Mouse (Mus musculus): ENCODE measurements around the gene Prss57. TPM values are rescaled to one million over a fixed set of nuclear protein-coding genes. Genes with fewer than 3 reads are reported as not detected.

The Prss57 gene
- polyA plus RNA-seq, 1 experiment: 23.4 TPM

DNA sequence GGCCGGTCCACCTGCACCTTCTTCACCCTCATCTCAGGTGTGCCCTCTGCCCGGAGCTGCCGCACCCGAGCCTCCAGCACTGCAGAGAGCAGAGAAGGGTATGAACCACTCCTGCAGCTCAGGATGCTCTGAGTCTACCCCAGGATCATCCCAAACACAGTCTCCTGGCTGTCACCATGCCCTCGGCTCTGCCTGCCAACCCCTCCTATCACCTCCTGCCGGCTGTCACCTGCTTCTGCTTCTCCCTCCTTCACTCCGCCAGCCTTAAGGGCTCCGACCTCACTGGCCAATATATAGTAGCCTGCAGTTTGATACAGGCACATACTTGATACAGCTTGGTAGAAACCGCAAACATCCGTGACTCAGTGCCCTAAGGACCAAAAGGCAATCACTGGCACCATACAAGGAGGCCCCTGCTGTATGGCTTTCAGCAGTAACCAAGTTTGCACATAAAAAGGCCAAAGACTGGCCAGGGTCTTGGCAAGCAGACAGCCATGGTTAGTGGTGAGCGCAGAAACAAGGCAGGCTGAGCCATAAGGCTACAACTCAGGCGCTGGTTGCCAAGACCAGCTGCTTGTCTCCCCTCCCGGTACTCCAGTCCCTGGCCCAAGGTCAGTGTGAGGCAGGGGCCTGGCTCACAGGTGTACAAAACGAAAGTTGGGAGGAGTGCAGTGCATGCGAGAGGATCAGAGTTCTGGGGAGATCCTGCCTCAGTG, 47.0 kb downstream of the Prss57 start:
- H3K4me3 ChIP-seq (ENCODE audit: control insufficient read depth, insufficient read depth, low read length): no peak overlapping the region
- peaks cover 9% of the 10 kb centered on the region for H3K4me1 ChIP-seq (replicated peaks; ENCODE audit: control insufficient read depth, insufficient read depth, low read length)
- H3K36me3 ChIP-seq (ENCODE audit: control insufficient read depth, insufficient read depth, low read length): peaks cover 20% of the 10 kb centered on the region; the same call in 1 of the 2 replicates
- H3K27me3 ChIP-seq (ENCODE audit: control insufficient read depth, insufficient read depth, low read length): no peaks in the 10 kb centered on the region
- WGBS: 89% methylated on average over 15 of the region's 15 CpGs
- TF ChIP-seq CTCF (IDR thresholded peaks at IDR 0.05; ENCODE audit: borderline replicate concordance, control insufficient read depth, extremely low read depth, insufficient read depth, low read length, poor library complexity) (no peak), POLR2A (IDR thresholded peaks at IDR 0.05; ENCODE audit: control insufficient read depth, extremely low read depth, insufficient read depth, low read length, poor library complexity) (no peak)
- no peak for DNase-seq
- H3K27ac ChIP-seq (ENCODE audit: control insufficient read depth, insufficient read depth, low read length): no peak overlapping the region

DNA sequence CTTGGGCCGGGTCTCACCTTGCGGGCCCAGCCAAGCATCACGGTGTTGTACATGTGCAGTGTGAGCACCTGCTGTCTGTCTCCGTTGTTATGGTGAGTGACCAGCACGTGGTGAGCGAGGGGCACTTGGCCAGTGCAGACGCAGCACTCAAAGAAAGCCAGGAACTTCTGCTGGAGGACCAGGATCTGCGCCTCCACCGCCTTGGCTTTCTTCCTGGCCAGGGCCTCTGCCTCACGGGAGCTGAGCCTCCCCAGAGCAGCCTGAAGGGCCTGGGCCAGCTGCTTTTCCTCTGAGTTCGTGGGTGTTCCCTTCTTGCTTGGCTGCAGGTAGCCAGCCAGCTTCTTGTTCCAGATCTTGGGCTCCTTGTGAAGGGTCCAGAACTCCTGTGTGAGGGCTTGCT, 47.6 kb downstream of the Prss57 start:
- 95% methylated on average over 11 of the region's 11 CpGs for WGBS
- no peak overlapping the region for H3K27ac ChIP-seq (ENCODE audit: control insufficient read depth, insufficient read depth, low read length)
- no peak overlapping the region for H3K4me3 ChIP-seq (ENCODE audit: control insufficient read depth, insufficient read depth, low read length)
- no peaks in the 10 kb centered on the region for H3K27me3 ChIP-seq (ENCODE audit: control insufficient read depth, insufficient read depth, low read length)
- peaks cover 9% of the 10 kb centered on the region for H3K4me1 ChIP-seq (replicated peaks; ENCODE audit: control insufficient read depth, insufficient read depth, low read length)
- TF ChIP-seq POLR2A (IDR thresholded peaks at IDR 0.05; ENCODE audit: control insufficient read depth, extremely low read depth, insufficient read depth, low read length, poor library complexity): no peak
- TF ChIP-seq CTCF (IDR thresholded peaks at IDR 0.05; ENCODE audit: borderline replicate concordance, control insufficient read depth, extremely low read depth, insufficient read depth, low read length, poor library complexity): no peak
- peaks cover 20% of the 10 kb centered on the region; the same call in 1 of the 2 replicates for H3K36me3 ChIP-seq (ENCODE audit: control insufficient read depth, insufficient read depth, low read length)
- DNase-seq: no peak

DNA sequence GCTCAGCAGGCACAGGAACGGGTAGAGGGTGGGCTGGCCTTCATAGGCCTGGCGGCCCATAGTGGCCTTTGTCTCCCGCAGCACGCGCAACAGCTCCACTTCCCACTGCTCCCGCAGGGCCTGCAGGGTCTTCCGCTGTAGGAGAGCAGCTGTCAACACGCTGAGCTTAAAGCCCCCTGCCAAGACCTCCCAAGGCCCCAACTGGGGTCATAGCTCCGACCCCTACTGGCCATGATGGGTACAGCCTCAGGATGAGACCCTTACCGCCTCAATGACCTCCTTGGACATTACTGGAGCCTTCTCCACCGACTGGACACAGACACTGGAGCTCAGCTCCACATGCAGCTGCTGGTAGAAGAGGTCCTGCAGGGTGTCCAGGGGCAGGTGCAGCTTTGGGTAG, 49.9 kb downstream of the Prss57 start:
- Histone ChIP-seq H3K36me3 (ENCODE audit: control insufficient read depth, insufficient read depth, low read length) (peaks cover 38% of the 10 kb centered on the region), H3K27ac (ENCODE audit: control insufficient read depth, insufficient read depth, low read length) (no peak overlapping the region), H3K4me1 (replicated peaks; ENCODE audit: control insufficient read depth, insufficient read depth, low read length) (peaks cover 7% of the 10 kb centered on the region), H3K4me3 (ENCODE audit: control insufficient read depth, insufficient read depth, low read length) (no peak overlapping the region), H3K27me3 (ENCODE audit: control insufficient read depth, insufficient read depth, low read length) (no peaks in the 10 kb centered on the region)
- TF ChIP-seq CTCF (IDR thresholded peaks at IDR 0.05; ENCODE audit: borderline replicate concordance, control insufficient read depth, extremely low read depth, insufficient read depth, low read length, poor library complexity): peak; percentile 40; the same call in 1 of the 2 replicates
- TF ChIP-seq POLR2A (IDR thresholded peaks at IDR 0.05; ENCODE audit: control insufficient read depth, extremely low read depth, insufficient read depth, low read length, poor library complexity): no peak
- DNase-seq: no peak
- 95% methylated on average over 11 of the region's 11 CpGs for whole genome bisulfite sequencing

DNA sequence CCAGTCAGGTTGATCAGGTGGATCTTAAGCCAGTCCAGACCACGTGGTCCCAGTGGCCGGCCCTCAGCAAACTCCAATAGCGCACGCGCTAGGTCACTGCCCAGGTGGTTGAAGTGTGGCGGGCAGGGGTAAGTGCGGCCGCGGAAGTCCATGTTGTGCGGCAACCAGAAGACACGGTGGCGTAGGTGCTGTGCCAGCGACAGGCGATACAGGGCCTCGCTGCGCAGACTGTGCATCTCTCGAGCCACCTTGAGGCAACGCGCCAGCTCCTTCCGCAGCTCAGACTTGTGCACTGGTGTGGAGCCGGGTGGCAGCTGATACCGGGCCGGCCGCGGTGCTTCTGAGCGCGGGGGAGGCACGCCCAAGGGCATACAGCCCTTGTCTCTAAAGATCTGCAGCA, 51.5 kb downstream of the Prss57 start:
- Histone ChIP-seq H3K27ac (ENCODE audit: control insufficient read depth, insufficient read depth, low read length) (no peak overlapping the region), H3K4me1 (replicated peaks; ENCODE audit: control insufficient read depth, insufficient read depth, low read length) (no peaks in the 10 kb centered on the region)

DNA sequence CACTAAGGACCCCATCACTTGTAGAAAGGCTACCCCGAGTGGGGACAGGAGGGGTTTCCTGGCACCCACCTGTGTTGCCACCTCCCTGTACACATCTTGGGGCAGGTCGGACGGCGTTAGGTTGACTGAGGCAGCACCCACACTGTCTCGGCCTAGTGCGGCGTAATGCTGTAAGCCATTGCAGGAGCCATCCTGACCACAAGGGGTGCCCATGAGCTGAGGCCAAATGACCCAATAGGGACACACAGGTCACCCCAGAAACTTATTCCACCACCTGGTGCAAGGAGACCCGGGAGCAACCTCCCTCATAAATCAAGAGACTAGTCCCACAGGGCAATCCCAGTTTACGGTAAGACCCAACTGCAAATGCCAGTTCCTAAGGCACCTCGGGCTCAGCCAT, 52.5 kb downstream of the Prss57 start:
- peak; percentile 34 for DNase-seq
- Histone ChIP-seq H3K4me3 (ENCODE audit: control insufficient read depth, insufficient read depth, low read length) (no peak overlapping the region), H3K27ac (ENCODE audit: control insufficient read depth, insufficient read depth, low read length) (no peak overlapping the region), H3K27me3 (ENCODE audit: control insufficient read depth, insufficient read depth, low read length) (no peaks in the 10 kb centered on the region), H3K4me1 (replicated peaks; ENCODE audit: control insufficient read depth, insufficient read depth, low read length) (no peaks in the 10 kb centered on the region), H3K36me3 (ENCODE audit: control insufficient read depth, insufficient read depth, low read length) (peaks cover 42% of the 10 kb centered on the region)
- WGBS: 97% methylated on average over 10 of the region's 10 CpGs
- peak; percentile 57; the same call in 1 of the 2 replicates for TF ChIP-seq CTCF (IDR thresholded peaks at IDR 0.05; ENCODE audit: borderline replicate concordance, control insufficient read depth, extremely low read depth, insufficient read depth, low read length, poor library complexity)
- no peak for TF ChIP-seq POLR2A (IDR thresholded peaks at IDR 0.05; ENCODE audit: control insufficient read depth, extremely low read depth, insufficient read depth, low read length, poor library complexity)

More for the DNA sequence above, 51.5 kb downstream of the Prss57 start:
- H3K27me3 ChIP-seq (ENCODE audit: control insufficient read depth, insufficient read depth, low read length): no peaks in the 10 kb centered on the region
- no peak for DNase-seq
- H3K36me3 ChIP-seq (ENCODE audit: control insufficient read depth, insufficient read depth, low read length): peaks cover 42% of the 10 kb centered on the region
- TF ChIP-seq CTCF (IDR thresholded peaks at IDR 0.05; ENCODE audit: borderline replicate concordance, control insufficient read depth, extremely low read depth, insufficient read depth, low read length, poor library complexity): no peak
- no peak for TF ChIP-seq POLR2A (IDR thresholded peaks at IDR 0.05; ENCODE audit: control insufficient read depth, extremely low read depth, insufficient read depth, low read length, poor library complexity)
- WGBS: 97% methylated on average over 28 of the region's 28 CpGs
- no peak overlapping the region for H3K4me3 ChIP-seq (ENCODE audit: control insufficient read depth, insufficient read depth, low read length)

DNA sequence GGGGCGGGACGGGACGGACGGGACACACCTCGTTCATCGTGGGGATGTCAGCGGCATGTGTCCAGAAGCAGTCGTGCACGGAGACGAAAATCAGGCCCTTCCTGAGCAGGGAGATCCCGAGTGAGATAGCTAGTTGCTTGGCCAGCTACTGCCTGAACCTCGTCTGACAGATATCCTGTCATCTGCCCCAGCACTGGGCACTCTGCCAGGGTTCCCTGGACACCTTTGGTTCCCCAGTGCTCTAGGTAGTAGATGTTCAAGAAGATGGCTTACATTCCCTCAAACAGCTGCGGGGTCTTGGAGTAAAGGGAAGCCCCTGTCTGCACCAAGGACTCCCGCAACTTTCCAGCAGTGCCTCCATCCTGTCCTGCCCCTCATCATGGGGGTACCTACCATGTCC, 54.1 kb downstream of the Prss57 start:
- Histone ChIP-seq H3K27me3 (ENCODE audit: control insufficient read depth, insufficient read depth, low read length) (no peaks in the 10 kb centered on the region), H3K4me3 (ENCODE audit: control insufficient read depth, insufficient read depth, low read length) (no peak overlapping the region), H3K27ac (ENCODE audit: control insufficient read depth, insufficient read depth, low read length) (no peak overlapping the region), H3K36me3 (ENCODE audit: control insufficient read depth, insufficient read depth, low read length) (peaks cover 34% of the 10 kb centered on the region), H3K4me1 (replicated peaks; ENCODE audit: control insufficient read depth, insufficient read depth, low read length) (no peaks in the 10 kb centered on the region)
- 95% methylated on average over 14 of the region's 14 CpGs for WGBS
- TF ChIP-seq POLR2A (IDR thresholded peaks at IDR 0.05; ENCODE audit: control insufficient read depth, extremely low read depth, insufficient read depth, low read length, poor library complexity) (no peak), CTCF (IDR thresholded peaks at IDR 0.05; ENCODE audit: borderline replicate concordance, control insufficient read depth, extremely low read depth, insufficient read depth, low read length, poor library complexity) (no peak)
- no peak for DNase-seq

All from thymus, adult 2 months (tissue).